Mouse (Mus musculus) left cerebral cortex, adult 2 months (tissue): ENCODE measurements around the gene Dvl1. TPM values are rescaled to one million over a fixed set of nuclear protein-coding genes. Genes with fewer than 3 reads are reported as not detected.
A peak's percentile ranks its signal among the peaks of the same experiment; 100 is the strongest.

ENCODE experiments used
- DNase-seq, 2 experiments: peaks; one replicate each; pipeline ENCODE4 v3.0.0; 2021 to 2022; ENCODE audit warnings: low spot score in 2 of 2, mixed read lengths in 1 of 2; ENCODE audit errors: extremely low spot score in 1 of 2
- H3K27ac ChIP-seq: fragments of 200-600 bp; 2 replicates; pipeline ENCODE4 v1.8.1; 2022
- H3K4me3 ChIP-seq: fragments of 200-600 bp; 2 replicates; pipeline ENCODE4 v1.8.1; 2022
- CTCF ChIP-seq: fragments of 200-600 bp; IDR thresholded peaks from 2 replicates; pipeline ENCODE4 v1.8.1; 2022; ENCODE audit warnings: antibody characterized with exemption, mild to moderate bottlenecking, moderate library complexity
- intact Hi-C: fragments of 180-260 bp; cut with DNase I; formaldehyde crosslinking; loops from one replicate; pipeline ENCODE4 v1.15.1; 2025
- total RNA-seq, 2 experiments: library from RNA; stranded (reverse); gene quantifications; 2 replicates each; pipeline ENCODE4 v1.2.3; 2021

Dvl1 gene
- total RNA-seq, 2 experiments from 2014 or later: 94.0 to 96.3 TPM

DNA sequence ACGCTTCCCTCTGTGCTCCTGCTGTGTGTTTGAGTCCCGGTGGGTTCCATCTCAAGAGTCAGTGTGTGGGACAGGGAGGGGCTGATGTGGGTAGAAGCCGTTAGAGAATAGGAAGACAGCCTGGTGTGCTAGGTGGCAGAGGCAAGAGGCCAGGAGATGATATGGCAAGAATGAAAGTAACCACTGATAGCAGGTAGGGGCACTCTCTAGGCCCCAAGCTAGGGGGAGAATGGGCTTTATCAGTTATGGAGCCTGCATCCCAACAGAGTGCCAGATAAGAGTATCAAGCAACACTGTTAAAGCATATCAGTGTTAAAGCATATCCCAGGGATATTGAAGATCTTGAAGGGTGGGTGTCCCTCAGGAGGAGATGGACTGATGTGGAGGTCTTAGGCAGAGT lies 9.7 kb downstream of the Dvl1 start:
- no peak for TF ChIP-seq CTCF
- no peak for DNase-seq
- intact Hi-C loops: no loop called here
- Histone ChIP-seq H3K4me3 (no peak overlapping the region), H3K27ac (no peak overlapping the region)

DNA sequence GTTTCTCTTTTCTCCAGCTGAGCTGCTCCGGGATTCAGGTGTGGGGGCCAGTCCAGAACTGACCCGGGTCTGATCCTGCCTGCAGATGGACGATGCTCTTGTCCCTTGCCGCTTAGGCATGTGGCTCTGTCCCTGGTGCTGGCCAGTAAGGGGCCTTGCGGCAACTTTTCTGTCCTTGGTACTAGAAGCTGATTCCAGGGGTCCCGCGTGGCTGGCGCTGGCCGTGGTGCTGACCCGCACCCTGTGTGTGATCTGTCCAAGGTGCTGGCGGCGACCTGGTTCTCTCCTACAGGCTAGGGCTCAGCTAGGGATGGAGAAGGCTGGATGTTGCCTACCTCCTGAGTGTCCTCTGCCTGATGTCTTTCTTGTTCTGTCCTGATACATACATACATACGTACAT lies 12.1 kb downstream of the Dvl1 start:
- H3K27ac ChIP-seq: no peak overlapping the region
- intact Hi-C loops: no loop called here
- TF ChIP-seq CTCF: no peak
- peak in 1 of 2 experiments; percentile 15 for DNase-seq
- no peak overlapping the region for H3K4me3 ChIP-seq

DNA sequence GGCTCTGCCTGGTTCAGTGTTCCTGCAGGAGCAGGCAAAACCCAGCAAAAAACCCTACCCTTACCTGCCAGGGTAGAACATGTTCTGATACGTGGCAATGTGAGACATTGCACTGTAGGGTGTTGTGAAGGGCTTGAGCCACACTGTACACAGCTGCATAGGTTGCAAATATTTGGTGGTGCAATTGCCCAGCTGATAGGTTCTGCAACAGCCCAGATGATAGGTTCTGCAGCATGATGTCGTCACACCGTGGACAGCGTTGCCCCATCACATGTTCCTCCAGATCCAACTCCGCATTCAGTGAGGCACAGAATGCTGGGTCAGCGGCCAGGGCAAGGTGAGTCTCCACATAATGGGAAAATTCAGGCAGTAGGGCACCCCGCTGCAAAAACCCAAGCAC lies 14.6 kb downstream of the Dvl1 start:
- intact Hi-C loops: no loop called here
- no peak for TF ChIP-seq CTCF

DNA sequence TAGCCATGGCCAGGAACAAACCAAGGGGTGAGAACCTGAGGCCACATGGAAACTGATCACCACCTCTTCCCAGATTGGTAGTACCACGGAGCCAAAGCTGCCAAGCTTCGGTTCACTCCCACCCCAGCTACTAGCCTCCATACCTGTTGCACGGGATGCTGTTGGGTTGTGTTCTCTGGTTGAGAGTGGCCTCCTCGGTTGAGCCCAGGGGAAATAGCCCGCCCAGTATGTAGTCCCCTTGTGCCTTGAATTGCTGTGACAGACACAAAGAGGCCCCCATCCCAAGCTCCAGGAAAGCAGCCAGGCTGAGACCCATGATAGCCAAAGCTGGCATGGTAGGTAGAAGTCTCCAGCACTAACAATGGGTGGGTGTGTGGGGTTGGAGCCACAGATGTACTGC lies 15.8 kb downstream of the Dvl1 start, which contains the start of gene Tas1r3:
Gene Tas1r3, minus strand, starts transcription at position 362 of the 400 bp plus-strand sequence.
- intact Hi-C loops: no loop called here
- no peak for TF ChIP-seq CTCF

More for the DNA sequence above, 14.6 kb downstream of the Dvl1 start:
- H3K27ac ChIP-seq: no peak overlapping the region
- peak in 1 of 2 experiments; percentile 13 for DNase-seq
- no peak overlapping the region for H3K4me3 ChIP-seq

DNA sequence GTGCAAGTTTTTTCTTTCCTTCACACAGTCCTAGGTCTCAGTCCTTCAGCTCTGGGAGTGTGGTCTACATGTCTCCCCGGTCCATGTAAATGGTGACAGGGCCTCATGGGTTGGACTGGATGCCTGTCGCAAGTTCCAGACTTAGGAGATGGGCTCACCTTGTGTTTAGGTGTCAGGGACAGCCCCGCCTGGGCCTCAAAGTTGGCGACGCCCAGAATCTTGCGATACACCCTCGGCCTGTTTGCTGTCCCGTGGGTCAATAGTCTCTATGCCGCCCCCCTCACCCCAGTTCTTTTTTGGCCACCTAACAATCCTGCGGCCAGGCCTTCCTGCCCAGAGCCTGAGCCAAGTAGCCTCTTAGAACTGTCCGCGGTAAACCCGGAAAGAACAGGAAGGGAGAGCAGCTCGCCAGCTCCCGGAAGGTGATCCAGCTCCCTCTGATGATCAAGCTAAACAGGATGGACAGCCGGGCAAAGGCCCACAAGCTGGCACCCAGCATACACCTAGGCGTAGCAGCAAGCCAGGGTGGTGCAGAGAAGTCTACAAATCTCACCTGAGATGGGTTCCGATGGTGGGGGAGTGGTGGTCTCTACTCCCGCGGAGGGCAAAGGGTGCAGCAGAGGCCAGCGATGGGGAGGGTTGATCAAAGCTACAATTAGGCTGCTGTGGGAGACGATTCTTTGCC lies 21.6 kb downstream of the Dvl1 start:
- H3K4me3 ChIP-seq: peak overlapping the region; percentile 89
- DNase-seq: peak in 1 of 2 experiments; percentile 14
- peak overlapping the region; percentile 77 for H3K27ac ChIP-seq
- intact Hi-C loops: loop anchor here (2.0 kb wide), 2 partner anchors 22 to 74 kb away; partner anchors contain the start of genes Acap3, Pusl1 and Ube2j2
- no peak for TF ChIP-seq CTCF

More for the DNA sequence above, 15.8 kb downstream of the Dvl1 start, which contains the start of gene Tas1r3:
- H3K27ac ChIP-seq: no peak within 1 kb of the TSS
- peak in 1 of 2 experiments; percentile 11 for DNase-seq
- H3K4me3 ChIP-seq: no peak within 1 kb of the TSS

DNA sequence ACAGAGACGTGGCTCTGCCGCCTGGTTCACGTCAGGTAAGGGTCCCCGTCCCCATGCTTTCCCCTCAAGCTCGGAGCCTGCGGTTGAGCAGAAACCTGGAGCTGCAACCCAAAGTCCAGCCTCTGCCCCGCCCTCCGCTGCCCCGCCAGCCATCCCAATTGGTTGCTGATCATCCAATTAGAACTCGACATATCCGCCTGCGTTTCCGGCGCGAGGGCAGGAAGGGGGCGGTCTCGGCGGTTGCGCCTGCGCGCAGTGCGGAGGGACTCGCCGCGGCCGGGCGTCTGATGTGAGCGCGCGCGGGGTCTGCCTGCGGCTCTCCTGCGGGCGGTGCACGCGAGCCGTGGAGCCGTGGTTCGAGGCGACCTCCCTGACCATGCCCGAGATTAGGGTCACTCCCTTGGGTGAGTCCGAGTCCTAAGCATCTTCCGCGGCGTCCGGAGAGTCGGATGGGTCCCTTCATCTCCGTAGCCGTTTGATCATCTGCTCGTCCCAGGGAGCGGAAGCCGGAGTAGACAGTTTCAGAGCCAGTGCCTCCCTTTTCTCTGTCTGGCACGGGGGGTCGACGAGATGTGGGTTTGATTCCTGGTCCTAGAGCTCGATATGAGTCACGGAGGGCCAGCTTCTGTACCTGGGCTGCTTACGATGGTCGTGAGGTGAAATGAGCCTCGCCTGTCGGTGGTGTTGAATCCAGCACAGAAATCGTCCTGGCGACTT lies 22.3 kb downstream of the Dvl1 start, which contains the start of the genes Cptp and Ints11:
Gene Cptp, minus strand, starts transcription at position 124 of the 717 bp plus-strand sequence.
Gene Ints11, plus strand, starts transcription at position 230 of the 717 bp plus-strand sequence.
- intact Hi-C loops: loop anchor here (2.0 kb wide), 2 partner anchors 21 to 73 kb away; partner anchors contain the start of genes Acap3, Pusl1 and Ube2j2
- DNase-seq: peak; percentile 96 to 97
- Histone ChIP-seq H3K4me3 (peak within 1 kb of the TSS; percentile 89), H3K27ac (peak within 1 kb of the TSS; percentile 86)
- TF ChIP-seq CTCF: peak; percentile 25

DNA sequence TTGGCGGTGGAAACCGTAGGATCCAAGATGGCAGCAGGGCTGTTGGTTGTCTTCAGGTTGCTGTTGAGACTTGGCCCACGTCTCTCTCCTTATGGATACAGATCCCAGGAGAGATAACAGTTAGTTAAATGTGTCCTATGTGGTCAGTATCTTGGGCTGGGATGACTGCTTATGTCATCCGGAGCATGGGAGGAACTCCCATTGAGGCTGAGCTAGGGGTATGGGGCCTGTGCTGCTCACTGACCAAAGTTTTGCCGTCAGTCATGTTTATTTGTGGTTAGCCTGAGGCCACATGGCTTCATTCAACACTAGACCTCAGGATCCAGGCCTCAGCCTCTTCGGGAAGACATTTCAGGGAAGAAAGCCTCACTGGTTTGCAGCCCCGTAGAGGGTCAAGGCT lies 24.2 kb downstream of the Dvl1 start:
- Histone ChIP-seq H3K27ac (no peak overlapping the region), H3K4me3 (no peak overlapping the region)
- DNase-seq: no peak
- TF ChIP-seq CTCF: no peak
- intact Hi-C loops: no loop called here

DNA sequence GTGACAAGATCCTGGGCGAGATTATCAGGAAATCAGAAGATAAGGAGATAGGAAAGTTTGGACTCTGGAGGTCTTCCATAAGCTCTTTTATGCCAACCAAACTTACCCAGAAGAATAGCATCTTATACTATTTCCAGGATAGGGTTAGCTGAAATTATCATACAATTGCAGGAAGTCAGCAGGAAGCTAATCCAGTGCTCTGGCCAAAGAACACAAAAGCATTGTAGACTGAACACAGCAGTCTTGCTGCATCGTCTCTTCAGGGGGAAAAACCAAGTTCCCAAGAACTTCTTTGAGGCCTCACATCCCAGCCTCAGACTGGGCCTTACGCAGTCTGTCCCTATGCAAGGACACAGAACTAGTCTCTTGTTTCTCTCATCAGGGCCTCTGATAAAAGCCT lies 36.4 kb downstream of the Dvl1 start:
- TF ChIP-seq CTCF: no peak
- intact Hi-C loops: no loop called here
- H3K4me3 ChIP-seq: no peak overlapping the region
- DNase-seq: no peak
- no peak overlapping the region for H3K27ac ChIP-seq

DNA sequence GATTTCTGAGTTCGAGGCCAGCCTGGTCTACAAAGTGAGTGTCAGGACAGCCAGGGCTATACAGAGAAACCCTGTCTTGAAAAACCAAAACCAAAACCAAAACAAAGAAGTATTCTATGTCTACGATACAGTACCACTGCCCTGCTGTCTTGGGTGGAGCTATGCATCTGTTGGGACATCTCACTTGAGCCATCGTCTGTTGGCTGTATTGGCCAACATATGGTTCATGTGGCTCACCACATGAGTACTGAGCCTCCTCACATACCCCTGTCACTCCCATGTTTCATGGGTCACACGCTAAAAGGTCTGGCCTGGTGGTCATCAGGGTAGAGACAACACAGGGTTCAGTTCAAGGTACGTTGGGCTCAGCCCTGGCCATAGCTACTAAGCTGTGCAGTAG lies 39.1 kb downstream of the Dvl1 start:
- DNase-seq: no peak
- TF ChIP-seq CTCF: no peak
- intact Hi-C loops: no loop called here

DNA sequence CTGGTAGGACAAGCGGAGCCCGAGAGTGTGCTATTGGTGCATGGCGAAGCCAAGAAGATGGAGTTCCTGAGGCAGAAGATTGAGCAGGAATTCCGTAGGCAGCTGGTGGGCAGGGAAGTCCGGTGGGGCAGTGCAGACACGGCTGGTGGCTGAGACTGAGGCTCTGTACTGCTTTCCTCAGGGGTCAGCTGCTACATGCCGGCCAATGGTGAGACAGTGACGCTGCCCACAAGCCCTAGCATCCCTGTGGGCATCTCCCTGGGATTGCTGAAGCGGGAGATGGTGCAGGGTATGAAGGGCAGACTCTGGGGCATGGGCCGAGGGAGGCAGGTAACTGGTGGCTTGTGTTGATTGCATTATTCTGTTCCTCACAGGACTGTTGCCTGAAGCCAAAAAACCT lies 40.5 kb downstream of the Dvl1 start:
- H3K27ac ChIP-seq: no peak overlapping the region
- no peak for DNase-seq
- intact Hi-C loops: no loop called here
- no peak for TF ChIP-seq CTCF
- no peak overlapping the region for H3K4me3 ChIP-seq

More for the DNA sequence above, 39.1 kb downstream of the Dvl1 start:
- Histone ChIP-seq H3K4me3 (no peak overlapping the region), H3K27ac (no peak overlapping the region)

DNA sequence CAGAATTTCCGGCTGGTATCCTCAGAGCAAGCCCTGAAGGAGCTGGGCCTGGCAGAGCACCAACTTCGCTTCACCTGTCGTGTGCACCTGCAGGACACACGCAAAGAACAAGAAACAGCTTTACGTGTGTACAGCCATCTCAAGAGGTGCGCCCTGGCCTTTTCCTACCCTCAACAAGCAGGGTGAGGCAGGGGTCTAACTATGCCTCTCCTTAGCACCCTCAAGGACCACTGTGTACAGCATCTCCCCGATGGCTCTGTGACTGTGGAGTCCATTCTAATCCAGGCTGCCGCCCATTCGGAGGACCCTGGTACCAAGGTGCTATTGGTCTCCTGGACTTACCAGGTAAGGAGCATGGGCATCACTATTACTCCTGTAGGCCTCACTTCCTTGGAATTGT lies 41.0 kb downstream of the Dvl1 start:
- no peak for TF ChIP-seq CTCF
- intact Hi-C loops: no loop called here
- Histone ChIP-seq H3K27ac (no peak overlapping the region), H3K4me3 (no peak overlapping the region)
- DNase-seq: no peak

DNA sequence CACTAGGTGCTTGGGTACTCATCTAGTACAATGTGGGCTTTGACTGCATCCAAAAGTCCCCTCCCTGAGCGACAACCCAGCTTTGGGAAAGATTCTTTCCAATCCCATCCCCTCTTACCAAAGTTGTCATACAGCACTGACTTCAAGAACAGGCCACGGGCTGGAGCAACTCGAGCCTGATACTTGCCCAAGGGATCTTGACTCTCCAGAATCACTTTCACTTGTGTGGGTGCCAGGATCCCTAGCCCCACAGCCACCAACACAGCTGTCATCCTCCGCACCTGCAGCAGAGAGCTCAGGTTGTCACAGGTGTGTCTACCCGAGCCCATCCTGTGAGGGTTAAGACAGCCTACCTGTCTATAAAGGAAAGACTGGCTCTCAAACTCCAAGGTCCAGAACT lies 42.1 kb downstream of the Dvl1 start:
- TF ChIP-seq CTCF: no peak
- no peak overlapping the region for H3K4me3 ChIP-seq
- no peak overlapping the region for H3K27ac ChIP-seq
- intact Hi-C loops: no loop called here
- peak in 1 of 2 experiments; percentile 7 for DNase-seq
